Mouse (Mus musculus) retina, embryonic 14.5 days (tissue): ENCODE results near the gene Adam25.
"Not testable (repeated sequence)": the region's sequence is repeated elsewhere in the genome, so short reads cannot be mapped to it uniquely, and the experiment has no call there.

ENCODE experiments used
- DNase-seq: peaks from one replicate; pipeline ENCODE4 v3.0.0-alpha.2; 2015; ENCODE audit warnings: low spot score

The Adam25 gene

GRCm38 (mm10) chr8:40751908-40752307 is at the start of gene Adam25:
TSS of gene Adam25 (plus strand) at chr8:40752208.
- not testable (repeated sequence) for DNase-seq

DNA sequence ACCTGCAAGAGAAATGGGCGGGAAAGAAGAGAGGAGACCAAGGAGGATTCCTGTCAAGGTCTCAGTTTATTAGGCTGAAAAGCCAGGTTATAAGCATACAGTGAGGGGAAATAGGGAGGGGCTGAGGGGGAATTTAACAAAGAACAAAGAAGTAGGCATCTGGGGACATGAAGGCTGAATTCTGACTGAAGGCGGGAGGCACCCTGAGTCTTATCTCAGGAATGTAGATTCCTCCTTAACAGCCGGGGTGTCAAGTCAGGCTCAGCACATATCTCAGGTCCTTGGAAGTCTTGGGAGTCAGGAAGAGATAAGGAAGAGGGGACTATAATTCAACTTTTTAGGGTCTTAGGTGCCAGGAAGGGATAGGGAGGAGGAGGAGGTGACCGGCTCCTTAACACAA is 36.6 kb upstream of the Adam25 start:
- DNase-seq, result not testable (repeated sequence)

DNA sequence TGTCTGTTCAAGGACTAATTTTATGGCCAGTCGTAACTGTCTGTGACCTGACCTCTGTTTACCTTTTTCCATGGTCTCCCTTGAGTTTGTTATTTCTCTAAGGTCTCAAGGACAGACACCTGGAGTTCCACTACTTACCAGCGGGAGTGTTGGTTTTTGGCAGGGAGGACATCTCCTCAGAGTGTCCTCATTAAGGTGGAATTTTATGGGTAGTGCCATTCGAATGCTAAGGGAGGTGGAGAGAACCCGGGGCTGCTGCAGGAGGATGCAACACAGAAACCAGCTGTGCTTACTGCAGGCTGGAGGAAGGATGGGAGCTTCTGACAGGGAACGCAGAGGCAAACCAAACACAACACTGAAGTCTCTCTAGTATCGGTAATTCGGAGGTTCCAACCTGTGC is 36.0 kb upstream of the Adam25 start:
- DNase-seq, result no peak

- no peak for DNase-seq
These were observed 31.3 kb downstream of the Adam25 start for GRCm38 (mm10) chr8:40783320-40783719.

DNA sequence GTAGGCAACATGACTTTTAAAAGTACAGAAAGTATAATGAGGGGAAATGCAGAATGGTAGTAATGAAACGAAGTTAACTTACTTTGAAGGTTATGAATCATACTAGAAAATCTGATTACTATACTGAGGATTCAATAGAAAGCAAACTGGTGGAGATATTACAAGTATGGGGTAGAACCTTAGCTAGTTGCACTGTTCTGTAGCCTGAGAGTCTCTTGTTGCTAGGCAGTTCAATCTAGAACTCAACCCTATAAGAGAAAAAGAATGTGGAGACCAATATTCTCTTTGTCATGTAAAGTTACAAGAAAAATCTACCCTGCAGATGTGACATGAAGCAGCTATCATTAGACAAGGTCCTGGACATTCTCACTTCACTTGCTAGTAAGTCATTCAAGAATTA is 41.0 kb downstream of the Adam25 start, which contains the start of gene Adam20:
TSS of gene Adam20 (plus strand) at position 301 of the 400 bp plus-strand sequence.
- DNase-seq, result not testable (repeated sequence)

- DNase-seq, result no peak
These were observed 51.5 kb downstream of the Adam25 start for GRCm38 (mm10) chr8:40803379-40804079.
